Comparison of ENCODE assay signal across 31 mouse cellular contexts in the genomic region with DNA sequence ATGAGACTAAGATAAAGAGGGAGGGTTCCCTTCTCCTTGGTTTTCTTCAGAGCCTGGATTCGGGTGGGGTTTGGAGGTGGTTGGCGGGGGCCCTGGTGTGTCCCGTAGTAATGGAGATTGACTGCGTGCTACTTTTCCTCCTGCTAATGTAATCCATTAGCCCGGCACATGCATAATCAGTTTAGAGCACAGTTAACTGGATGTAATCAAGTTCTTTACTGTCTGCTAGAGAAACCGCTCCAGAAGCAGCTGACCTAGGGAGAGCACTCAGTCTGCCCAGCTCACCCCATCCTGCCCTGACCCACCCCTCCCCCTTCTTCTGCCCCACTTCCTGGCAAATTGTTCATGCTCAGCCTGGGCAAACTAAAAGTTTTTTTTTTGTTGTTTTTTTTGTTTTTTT.
DNase-seq lines count a peak whose midpoint lies in the region; ATAC-seq and TF ChIP-seq lines count a peak whose summit lies in the region.
"Had no signal": no experiment of that assay in that cellular context is flagged by ENCODE, and none has a peak within 500 bp of the region (broad histone marks: within the 10 kb centered on the region; RNA-seq: fewer than 3 reads in every experiment).

No protein-coding gene starts in this region.

- DNase-seq in intestine, embryonic 14.5 days (ENCODE audit: low spot score), result no peak
- DNase-seq in adipocyte (ENCODE audit: low spot score), result peak; percentile 6
- DNase-seq in adrenal gland, postnatal 25 days, result no peak
- DNase-seq in liver, embryonic 11.5 days (ENCODE audit: low spot score), result no peak
- DNase-seq: adrenal gland, adult 8-10 months; B cell, adult 2 months; cerebellum, adult 11-12 months; cerebellum, adult 9-11 months; embryo, embryonic 11 days; gastrocnemius, adult 2 months; gastrocnemius, postnatal 36 days; heart, adult 18-20 months; heart, postnatal 4 days; kidney, postnatal 25 days; lung, postnatal 36 days; right cerebral cortex, postnatal 14 days; thymus, postnatal 4 days had no signal

- 50% methylated on average over 6 of the region's 6 CpGs for WGBS in intestine, embryonic 14.5 days
- WGBS in intestine, postnatal 0 days, result 35% methylated on average over 6 of the region's 6 CpGs
- 48% methylated on average over 6 of the region's 6 CpGs for WGBS in intestine, embryonic 15.5 days
- WGBS in liver, embryonic 11.5 days, result 67% methylated on average over 6 of the region's 6 CpGs

- peak overlapping the region; percentile 5; the same call in 1 of the 2 replicates for H3K27ac ChIP-seq in intestine, embryonic 14.5 days (ENCODE audit: low read depth)
- H3K27ac ChIP-seq in intestine, postnatal 0 days (ENCODE audit: low read depth, low read length), result no peak overlapping the region
- H3K27ac ChIP-seq in intestine, embryonic 15.5 days, result no peak overlapping the region
- H3K27ac ChIP-seq in liver, embryonic 11.5 days (ENCODE audit: low read depth, low read length), result no peak overlapping the region
- H3K27ac ChIP-seq: gastrocnemius, adult 2 months; hindbrain, embryonic 15.5 days; kidney, embryonic 15.5 days; limb, embryonic 12.5 days; neural tube, embryonic 12.5 days had no signal

- H3K9me3 ChIP-seq in intestine, embryonic 14.5 days (ENCODE audit: control insufficient read depth, low read length), result no peaks in the 10 kb centered on the region
- no peaks in the 10 kb centered on the region for H3K9me3 ChIP-seq in intestine, postnatal 0 days (ENCODE audit: control insufficient read depth)
- no peaks in the 10 kb centered on the region for H3K9me3 ChIP-seq in intestine, embryonic 15.5 days
- H3K9me3 ChIP-seq in liver, embryonic 11.5 days (ENCODE audit: control insufficient read depth, low read length), result no peaks in the 10 kb centered on the region
- H3K9me3 ChIP-seq: hindbrain, embryonic 15.5 days; kidney, embryonic 15.5 days; limb, embryonic 12.5 days; neural tube, embryonic 12.5 days had no signal

- H3K27me3 ChIP-seq in intestine, embryonic 14.5 days (replicated peaks; ENCODE audit: control insufficient read depth, insufficient read depth, low read length), result no peaks in the 10 kb centered on the region
- no peaks in the 10 kb centered on the region for H3K27me3 ChIP-seq in intestine, postnatal 0 days (replicated peaks; ENCODE audit: control insufficient read depth, insufficient read depth, low read length)
- no peaks in the 10 kb centered on the region for H3K27me3 ChIP-seq in intestine, embryonic 15.5 days (replicated peaks)
- no peaks in the 10 kb centered on the region for H3K27me3 ChIP-seq in liver, embryonic 11.5 days (replicated peaks; ENCODE audit: control insufficient read depth, insufficient read depth, low read length)
- H3K27me3 ChIP-seq: hindbrain, embryonic 15.5 days; kidney, embryonic 15.5 days; limb, embryonic 12.5 days; neural tube, embryonic 12.5 days had no signal

- peaks cover 31% of the 10 kb centered on the region for H3K4me1 ChIP-seq in intestine, embryonic 14.5 days (replicated peaks; ENCODE audit: control insufficient read depth, insufficient read depth, low read length)
- H3K4me1 ChIP-seq in intestine, postnatal 0 days (replicated peaks; ENCODE audit: control insufficient read depth, insufficient read depth, low read length), result peaks cover 6% of the 10 kb centered on the region
- H3K4me1 ChIP-seq in intestine, embryonic 15.5 days (replicated peaks), result peaks cover 32% of the 10 kb centered on the region
- peaks cover 3% of the 10 kb centered on the region; the same call in 1 of the 2 replicates for H3K4me1 ChIP-seq in liver, embryonic 11.5 days (replicated peaks; ENCODE audit: control insufficient read depth, insufficient read depth, low read length)

- no peak overlapping the region for H3K9ac ChIP-seq in intestine, embryonic 14.5 days (ENCODE audit: low read length)
- H3K9ac ChIP-seq in intestine, postnatal 0 days (ENCODE audit: low read depth, low read length), result no peak overlapping the region
- H3K9ac ChIP-seq in intestine, embryonic 15.5 days, result no peak overlapping the region
- no peak overlapping the region for H3K9ac ChIP-seq in liver, embryonic 11.5 days (ENCODE audit: low read depth, low read length)
- H3K9ac ChIP-seq: hindbrain, embryonic 15.5 days; kidney, embryonic 15.5 days; limb, embryonic 12.5 days; neural tube, embryonic 12.5 days had no signal

- no peak overlapping the region for H3K4me2 ChIP-seq in intestine, embryonic 14.5 days (ENCODE audit: low read length)
- H3K4me2 ChIP-seq in intestine, postnatal 0 days (replicated peaks; ENCODE audit: low read depth), result no peak overlapping the region; the same call in 1 of the 2 replicates
- no peak overlapping the region; the same call in 1 of the 2 replicates for H3K4me2 ChIP-seq in intestine, embryonic 15.5 days (replicated peaks)
- H3K4me2 ChIP-seq in liver, embryonic 11.5 days, result no peak overlapping the region
- H3K4me2 ChIP-seq: heart, embryonic 11.5 days; hindbrain, embryonic 15.5 days; kidney, embryonic 15.5 days; limb, embryonic 12.5 days; midbrain, embryonic 11.5 days; neural tube, embryonic 12.5 days had no signal

- no peak for TF ChIP-seq CTCF in intestine, postnatal 0 days (IDR thresholded peaks at IDR 0.05; ENCODE audit: low read depth)

- H3K36me3 ChIP-seq in intestine, embryonic 14.5 days (ENCODE audit: control insufficient read depth, insufficient read depth, low read length), result peaks cover 13% of the 10 kb centered on the region
- peaks cover 8% of the 10 kb centered on the region for H3K36me3 ChIP-seq in intestine, postnatal 0 days (ENCODE audit: control insufficient read depth, insufficient read depth)
- peaks cover 4% of the 10 kb centered on the region; the same call in 1 of the 2 replicates for H3K36me3 ChIP-seq in intestine, embryonic 15.5 days
- no peaks in the 10 kb centered on the region; the same call in 1 of the 2 replicates for H3K36me3 ChIP-seq in liver, embryonic 11.5 days (ENCODE audit: control insufficient read depth, insufficient read depth, low read length)
- H3K36me3 ChIP-seq: hindbrain, embryonic 15.5 days had no signal

- ATAC-seq in intestine, embryonic 14.5 days (replicated peaks; ENCODE audit: low FRiP score, low TSS enrichment, low read depth), result no peak
- no peak for ATAC-seq in intestine, postnatal 0 days
- ATAC-seq in intestine, embryonic 15.5 days, result peak; percentile 35; the same call in 1 of the 2 replicates
- ATAC-seq in cerebellum, adult (ENCODE audit: insufficient number of reproducible peaks, low FRiP score, low TSS enrichment), result no peak
- ATAC-seq in liver, embryonic 11.5 days (replicated peaks; ENCODE audit: low FRiP score), result no peak
- ATAC-seq: activated CD4-positive, CD25-positive, alpha-beta regulatory T cell, adult 4 months; forebrain, embryonic 14.5 days; inflammation-experienced regulatory T-cells, adult 6 months; midbrain, embryonic 16.5 days had no signal

- no peak overlapping the region for H3K4me3 ChIP-seq in intestine, embryonic 14.5 days (ENCODE audit: low read depth, low read length)
- no peak overlapping the region for H3K4me3 ChIP-seq in intestine, postnatal 0 days (ENCODE audit: low read depth, low read length)
- H3K4me3 ChIP-seq in intestine, embryonic 15.5 days (replicated peaks), result no peak overlapping the region
- H3K4me3 ChIP-seq in liver, embryonic 11.5 days (ENCODE audit: low read depth, low read length), result no peak overlapping the region
- H3K4me3 ChIP-seq: erythroblast, embryonic 14.5 days; gastrocnemius, adult 2 months; hindbrain, embryonic 15.5 days; kidney, embryonic 15.5 days; limb, embryonic 12.5 days; neural tube, embryonic 12.5 days had no signal
